Mouse (Mus musculus) midbrain, embryonic 12.5 days (tissue): ENCODE measurements at regions not wholly inside any gene's neighbourhood (a gene's known extent, or its start where the extent isn't known, plus 50 kb on each side); places are given as distances from the start of the nearest gene placed in this dataset.

Experiments
- ATAC-seq: fragments of 200-750 bp; cut with Nextera tagmentation; 2 replicates; pipeline ENCODE4 v1.8.0; 2017; ENCODE audit warnings: low read depth, moderate TSS enrichment, moderate library complexity; ENCODE audit not compliant: low FRiP score
- H3K27ac ChIP-seq: fragments of 300-500 bp; sonication (generic); replicated peaks from 2 replicates; pipeline ENCODE4 v1.5.1; 2016; ENCODE audit warnings: mild to moderate bottlenecking
- H3K27me3 ChIP-seq: fragments of 300-500 bp; sonication (generic); 2 replicates; pipeline ENCODE4 v1.6.1; 2016; ENCODE audit warnings: mild to moderate bottlenecking
- H3K36me3 ChIP-seq: fragments of 300-500 bp; sonication (generic); 2 replicates; pipeline ENCODE4 v1.6.1; 2016
- H3K4me1 ChIP-seq: fragments of 300-500 bp; sonication (generic); 2 replicates; pipeline ENCODE4 v1.6.1; 2016
- H3K4me2 ChIP-seq: fragments of 300-500 bp; sonication (generic); replicated peaks from 2 replicates; pipeline ENCODE4 v1.6.1; 2016; ENCODE audit warnings: mild to moderate bottlenecking, moderate library complexity
- H3K4me3 ChIP-seq: fragments of 300-500 bp; sonication (generic); 2 replicates; pipeline ENCODE4 v1.5.1; 2016; ENCODE audit warnings: mild to moderate bottlenecking
- H3K9ac ChIP-seq: fragments of 300-500 bp; sonication (generic); replicated peaks from 2 replicates; pipeline ENCODE4 v1.6.1; 2016; ENCODE audit warnings: mild to moderate bottlenecking, moderate library complexity
- H3K9me3 ChIP-seq: fragments of 300-500 bp; sonication (generic); 2 replicates; pipeline ENCODE4 v1.6.1; 2016; ENCODE audit warnings: mild to moderate bottlenecking
- WGBS: fragments of 180-500 bp; shearing (Covaris S2); methylation state at CpG from one replicate; pipeline ENCODE4 v1.1.7; 2016; 5-methylcytosine and 5-hydroxymethylcytosine counted together

DNA sequence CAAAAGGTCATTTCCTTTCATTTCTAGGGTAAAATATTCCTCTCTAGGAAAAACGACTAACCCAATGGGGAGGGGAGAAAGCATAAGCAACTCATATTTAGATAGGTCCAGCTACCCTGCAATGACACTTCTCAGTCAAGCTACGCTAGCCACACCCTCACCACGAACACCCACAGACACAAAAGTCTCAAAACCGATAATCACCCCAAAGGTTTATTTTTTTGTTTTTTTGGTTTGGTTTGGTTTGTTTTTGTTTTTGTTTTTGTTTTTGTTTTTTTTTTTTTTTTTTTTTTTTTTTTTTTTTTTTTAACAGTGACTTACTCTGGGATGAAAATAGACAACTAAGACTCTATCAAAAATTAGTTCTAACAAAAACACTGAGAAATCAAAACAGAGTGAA is 196.3 kb upstream of the Atp2b1 start:
- Histone ChIP-seq H3K4me1 (no peaks in the 10 kb centered on the region), H3K27me3 (no peaks in the 10 kb centered on the region), H3K36me3 (no peaks in the 10 kb centered on the region), H3K4me3 (no peak overlapping the region), H3K9me3 (no peaks in the 10 kb centered on the region), H3K4me2 (no peak overlapping the region), H3K27ac (no peak overlapping the region), H3K9ac (no peak overlapping the region)
- no peak for ATAC-seq
- 93% methylated on average over 4 of the region's 4 CpGs for WGBS

DNA sequence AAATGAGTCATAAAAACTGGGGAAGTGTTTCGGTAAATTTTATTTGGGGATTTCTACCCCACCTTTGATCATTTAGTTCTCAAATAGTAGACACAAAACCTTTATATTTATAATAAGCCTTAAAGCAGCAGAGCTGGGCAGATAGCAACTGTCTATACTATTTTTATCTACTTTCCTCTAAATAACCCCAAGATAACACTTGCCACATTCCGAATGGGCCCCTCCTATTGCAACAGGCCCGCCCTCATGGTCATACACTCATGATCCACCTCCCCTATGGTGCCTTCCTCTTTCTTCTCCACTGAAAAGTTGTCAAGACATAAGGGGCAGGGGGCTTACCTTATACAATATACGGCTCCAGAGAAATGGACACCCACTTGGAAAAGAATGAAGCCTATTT is 195.5 kb upstream of the Atp2b1 start:
- no peaks in the 10 kb centered on the region for H3K36me3 ChIP-seq
- no peak overlapping the region for H3K9ac ChIP-seq
- no peak overlapping the region for H3K27ac ChIP-seq
- no peak for ATAC-seq
- H3K4me3 ChIP-seq, result no peak overlapping the region
- H3K4me2 ChIP-seq, result no peak overlapping the region
- 76% methylated on average over 4 of the region's 4 CpGs for WGBS
- no peaks in the 10 kb centered on the region for H3K4me1 ChIP-seq
- no peaks in the 10 kb centered on the region for H3K27me3 ChIP-seq
- H3K9me3 ChIP-seq, result no peaks in the 10 kb centered on the region

DNA sequence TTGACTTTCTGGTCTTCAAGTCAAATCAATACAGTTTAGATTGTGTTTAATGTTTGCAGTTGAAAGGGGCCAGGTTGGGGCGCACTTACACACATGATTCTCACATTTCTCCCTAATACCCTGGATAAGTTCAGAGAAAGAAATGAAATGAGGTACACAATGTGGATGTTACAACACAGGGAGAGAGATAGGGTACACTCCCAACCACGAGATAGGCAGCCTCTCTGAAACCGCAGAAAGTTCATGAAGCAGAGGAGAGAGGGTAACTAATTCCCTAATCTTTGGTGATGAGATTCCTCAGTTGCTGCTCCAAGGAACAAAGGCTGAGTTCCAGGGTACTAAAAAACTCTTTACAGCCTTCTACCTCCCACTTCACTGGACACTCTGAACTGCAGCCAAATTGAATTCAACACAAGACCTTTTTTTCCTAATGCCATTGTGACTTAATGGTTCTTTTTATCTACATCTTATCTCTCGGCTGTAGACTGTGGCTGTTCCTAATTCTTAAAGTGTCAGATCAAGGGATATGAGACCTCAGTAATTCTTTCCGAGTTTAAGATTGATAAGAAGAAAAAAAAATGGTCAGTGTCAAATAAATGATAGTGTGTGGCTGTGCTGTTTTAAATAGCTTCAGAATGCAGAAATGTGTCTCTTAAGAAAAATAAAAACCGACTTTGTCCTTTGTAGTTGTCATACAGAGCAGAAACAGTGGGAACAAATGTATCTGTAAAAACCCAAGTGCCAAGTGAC is 193.8 kb upstream of the Atp2b1 start:
- no peak overlapping the region for H3K9ac ChIP-seq
- no peak for ATAC-seq
- H3K36me3 ChIP-seq, result no peaks in the 10 kb centered on the region
- H3K4me3 ChIP-seq, result no peak overlapping the region
- H3K4me1 ChIP-seq, result no peaks in the 10 kb centered on the region
- WGBS, result 36% methylated on average over 6 of the region's 6 CpGs
- no peaks in the 10 kb centered on the region for H3K27me3 ChIP-seq
- H3K9me3 ChIP-seq, result no peaks in the 10 kb centered on the region
- H3K27ac ChIP-seq, result no peak overlapping the region
- H3K4me2 ChIP-seq, result no peak overlapping the region

DNA sequence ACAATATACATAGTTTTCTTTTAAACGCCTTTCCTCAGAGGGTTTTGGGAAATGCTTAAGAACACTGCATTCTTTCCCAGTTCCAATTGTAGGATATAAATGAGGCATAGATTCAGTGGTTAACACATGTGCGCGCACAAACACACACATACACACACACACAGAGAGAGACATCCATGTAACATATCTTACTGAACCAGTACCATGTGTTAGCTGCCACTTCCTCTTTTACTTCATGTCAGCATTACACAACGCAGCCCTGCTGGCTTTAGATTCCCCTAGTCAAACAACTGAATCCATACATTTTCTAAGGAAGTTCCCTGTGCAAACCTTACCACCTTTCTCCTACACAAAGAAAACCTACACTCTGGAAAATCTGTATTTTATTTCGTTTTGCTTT is 189.1 kb upstream of the Atp2b1 start:
- Histone ChIP-seq H3K27me3 (no peaks in the 10 kb centered on the region), H3K9me3 (no peaks in the 10 kb centered on the region), H3K4me1 (no peaks in the 10 kb centered on the region), H3K4me2 (no peak overlapping the region), H3K9ac (no peak overlapping the region), H3K36me3 (no peaks in the 10 kb centered on the region), H3K27ac (no peak overlapping the region), H3K4me3 (no peak overlapping the region)
- ATAC-seq, result no peak
- WGBS, result 90% methylated on average over 5 of the region's 5 CpGs

DNA sequence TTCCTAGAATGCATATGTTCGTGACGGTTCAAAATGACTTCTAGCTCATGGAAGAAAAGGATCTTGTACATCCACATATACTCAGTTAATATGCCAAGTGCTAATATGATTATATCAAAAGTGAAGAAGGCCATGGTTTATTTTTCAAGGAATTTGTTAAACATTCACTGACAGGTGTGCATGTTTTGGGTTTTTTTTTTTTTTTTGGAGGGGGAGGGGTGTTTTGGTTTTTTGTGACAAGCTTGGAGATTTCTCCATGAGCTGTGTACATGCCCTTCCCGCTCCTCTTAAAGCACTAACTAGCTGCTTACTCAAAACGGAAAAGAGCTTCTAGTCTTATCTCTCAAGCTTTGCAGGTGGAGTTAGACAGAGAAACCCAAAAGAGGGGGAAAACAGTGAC is 187.1 kb upstream of the Atp2b1 start:
- H3K9ac ChIP-seq, result no peak overlapping the region
- no peaks in the 10 kb centered on the region for H3K36me3 ChIP-seq
- no peak overlapping the region for H3K27ac ChIP-seq
- no peak overlapping the region for H3K4me2 ChIP-seq
- no peak for ATAC-seq
- no peak overlapping the region for H3K4me3 ChIP-seq
- H3K27me3 ChIP-seq, result no peaks in the 10 kb centered on the region
- no peaks in the 10 kb centered on the region for H3K9me3 ChIP-seq
- H3K4me1 ChIP-seq, result no peaks in the 10 kb centered on the region
- WGBS, result 83% methylated on average over 4 of the region's 4 CpGs

DNA sequence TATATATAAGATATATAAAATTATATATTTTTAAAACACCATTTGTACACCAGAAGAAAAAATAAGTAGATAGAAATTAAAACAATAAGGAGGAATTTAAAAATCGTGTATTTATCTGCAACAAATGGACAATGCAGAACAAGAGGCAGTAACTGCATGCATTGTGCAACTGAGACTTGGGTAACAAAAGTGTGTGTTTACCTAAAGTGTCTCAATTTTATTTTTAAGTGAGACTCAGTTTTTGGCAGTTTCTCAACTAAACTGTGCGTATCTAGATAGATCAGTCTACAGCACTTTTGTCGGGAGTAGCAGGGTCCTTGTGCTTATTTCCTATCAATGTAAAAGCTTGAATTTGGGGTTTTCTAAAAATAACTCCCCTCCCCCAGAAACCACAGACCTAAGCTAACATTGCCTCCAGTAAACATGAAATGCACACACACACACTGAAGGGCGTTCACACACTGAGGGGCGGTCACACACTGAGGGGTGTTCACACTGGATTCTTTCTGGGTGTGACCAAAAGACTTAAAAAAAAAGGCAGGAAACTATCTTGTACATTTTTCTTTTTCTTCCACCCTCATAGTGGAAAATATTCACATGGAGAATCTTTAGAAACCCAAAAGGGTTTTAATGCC is 185.7 kb upstream of the Atp2b1 start:
- WGBS, result 92% methylated on average over 5 of the region's 5 CpGs
- no peaks in the 10 kb centered on the region for H3K4me1 ChIP-seq
- no peak overlapping the region for H3K9ac ChIP-seq
- H3K4me2 ChIP-seq, result no peak overlapping the region
- H3K27ac ChIP-seq, result no peak overlapping the region
- H3K36me3 ChIP-seq, result no peaks in the 10 kb centered on the region
- no peak overlapping the region for H3K4me3 ChIP-seq
- H3K27me3 ChIP-seq, result no peaks in the 10 kb centered on the region
- H3K9me3 ChIP-seq, result no peaks in the 10 kb centered on the region
- no peak for ATAC-seq

DNA sequence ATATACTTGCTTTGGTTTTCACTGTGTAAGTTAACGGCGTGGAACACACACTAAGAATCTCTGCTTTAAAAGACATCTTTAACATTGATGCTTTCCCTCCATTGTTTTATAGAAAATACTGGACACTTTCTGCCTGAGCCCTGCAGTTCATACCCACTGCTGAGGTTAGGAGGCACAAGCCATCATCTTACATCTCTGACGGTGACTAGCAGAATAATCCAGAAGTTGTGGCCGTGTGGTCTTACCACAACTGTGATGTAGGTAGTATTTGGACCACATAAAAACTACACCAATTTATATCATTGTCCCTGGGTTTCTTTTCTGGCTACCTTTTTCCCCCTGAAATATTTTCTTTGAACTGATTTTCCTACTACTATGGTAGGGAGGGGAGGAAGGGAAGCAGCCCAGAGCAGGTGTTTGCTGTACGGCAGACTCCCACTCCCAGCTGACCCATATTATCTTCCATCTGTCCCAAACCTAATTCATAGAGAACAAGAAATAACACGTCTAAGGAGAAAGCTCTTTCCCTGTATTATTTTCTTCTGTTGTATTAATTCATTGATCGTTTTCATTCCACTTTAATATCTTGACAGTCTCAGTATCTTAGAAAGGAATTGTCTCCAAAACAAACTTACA is 180.1 kb upstream of the Atp2b1 start:
- Histone ChIP-seq H3K27me3 (no peaks in the 10 kb centered on the region), H3K4me2 (no peak overlapping the region), H3K4me1 (no peaks in the 10 kb centered on the region), H3K9ac (no peak overlapping the region), H3K36me3 (no peaks in the 10 kb centered on the region), H3K27ac (no peak overlapping the region), H3K4me3 (no peak overlapping the region), H3K9me3 (no peaks in the 10 kb centered on the region)
- 88% methylated on average over 7 of the region's 7 CpGs for WGBS
- no peak for ATAC-seq

DNA sequence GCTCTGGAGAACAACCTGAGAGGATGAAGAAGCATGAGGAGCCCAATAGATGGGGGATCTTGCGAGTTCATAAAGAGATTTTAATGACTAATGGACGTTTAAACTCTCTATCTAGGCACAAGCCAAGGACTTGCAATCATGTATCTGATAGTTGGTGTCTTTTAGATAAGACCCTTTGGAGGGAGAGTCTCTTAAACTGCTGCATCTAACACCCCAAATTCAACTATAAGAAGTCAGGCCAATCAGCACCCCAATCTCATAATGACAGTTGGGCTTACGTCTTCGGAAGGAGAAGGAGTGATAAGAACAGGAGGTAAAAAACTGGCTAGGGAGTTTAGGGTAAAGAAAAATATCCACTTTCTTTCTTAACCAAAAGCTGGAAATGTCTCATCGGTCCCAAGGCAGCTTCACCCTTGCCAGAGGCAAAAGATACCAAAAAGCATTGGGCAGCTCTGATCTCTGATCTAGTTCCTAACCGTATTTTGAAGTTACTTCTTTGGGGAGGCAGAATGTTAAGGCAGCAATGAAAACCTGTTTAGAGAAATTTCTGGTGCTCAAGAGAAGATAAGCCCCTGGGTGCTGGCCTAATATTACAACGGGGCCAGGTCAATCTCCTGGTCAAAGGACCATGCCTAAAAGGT is 173.6 kb upstream of the Atp2b1 start:
- no peaks in the 10 kb centered on the region for H3K4me1 ChIP-seq
- H3K9ac ChIP-seq, result no peak overlapping the region
- H3K36me3 ChIP-seq, result no peaks in the 10 kb centered on the region
- H3K4me3 ChIP-seq, result no peak overlapping the region
- no peaks in the 10 kb centered on the region for H3K27me3 ChIP-seq
- no peak for ATAC-seq
- no peak overlapping the region for H3K4me2 ChIP-seq
- 87% methylated on average over 7 of the region's 7 CpGs for WGBS
- no peak overlapping the region for H3K27ac ChIP-seq
- no peaks in the 10 kb centered on the region for H3K9me3 ChIP-seq

DNA sequence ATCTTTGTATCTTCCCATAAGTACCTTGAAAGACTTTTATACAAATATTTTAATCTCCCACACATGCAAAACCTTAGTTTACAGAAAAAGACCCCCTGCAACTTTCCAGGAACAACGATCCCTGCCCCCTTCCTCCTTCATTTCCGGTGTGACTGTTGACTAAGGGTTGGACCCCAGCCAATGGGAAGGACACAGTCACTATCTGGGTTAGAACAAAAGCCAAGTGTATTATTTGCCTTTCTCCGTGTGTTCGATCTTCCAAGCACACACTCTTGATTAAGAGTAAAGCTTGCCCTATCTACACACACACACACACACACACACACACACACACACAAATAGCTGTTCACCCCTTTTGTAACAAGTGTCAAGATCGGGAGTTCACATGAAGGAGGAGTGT is 172.8 kb upstream of the Atp2b1 start:
- Histone ChIP-seq H3K4me3 (no peak overlapping the region), H3K9me3 (no peaks in the 10 kb centered on the region), H3K27ac (no peak overlapping the region), H3K9ac (no peak overlapping the region), H3K4me2 (no peak overlapping the region), H3K27me3 (no peaks in the 10 kb centered on the region), H3K36me3 (no peaks in the 10 kb centered on the region), H3K4me1 (no peaks in the 10 kb centered on the region)
- ATAC-seq, result no peak
- 79% methylated on average over 5 of the region's 5 CpGs for WGBS

DNA sequence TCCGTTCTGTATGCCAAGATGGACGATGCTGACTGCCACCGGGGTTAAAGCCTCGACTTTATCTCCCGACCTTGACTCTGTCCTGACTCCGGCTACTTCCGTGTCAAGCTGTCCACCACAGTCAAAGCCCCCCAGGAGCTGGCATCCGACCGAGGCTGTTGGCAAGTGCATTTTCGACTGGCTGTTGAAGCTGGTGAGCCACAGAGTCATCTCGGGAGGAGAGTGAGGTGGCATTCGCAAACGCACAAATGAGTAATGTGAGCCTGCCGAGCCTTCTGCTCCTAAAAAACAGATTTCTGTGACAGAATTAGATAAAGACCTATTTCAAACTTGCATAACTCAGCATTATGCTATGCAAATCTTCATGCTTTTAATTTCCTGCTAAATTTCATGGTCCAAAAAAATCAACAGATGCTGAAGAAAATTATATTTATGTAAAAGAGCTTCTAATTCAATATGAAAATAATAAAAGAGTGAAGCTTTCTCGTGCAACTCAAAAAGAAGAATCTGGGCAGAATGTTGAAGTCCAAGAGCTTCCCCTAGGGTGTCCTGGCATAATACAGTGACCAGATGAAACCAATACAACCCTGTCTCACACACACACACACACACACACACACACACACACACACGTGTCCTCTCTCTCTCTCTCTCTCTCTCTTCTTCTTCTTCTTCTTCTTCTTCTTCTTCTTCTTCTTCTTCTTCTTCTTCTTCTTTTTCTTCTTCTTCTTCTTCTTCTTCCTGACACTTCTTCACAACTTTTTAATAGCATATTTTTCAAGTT is 171.2 kb upstream of the Atp2b1 start:
- no peak overlapping the region for H3K4me3 ChIP-seq

DNA sequence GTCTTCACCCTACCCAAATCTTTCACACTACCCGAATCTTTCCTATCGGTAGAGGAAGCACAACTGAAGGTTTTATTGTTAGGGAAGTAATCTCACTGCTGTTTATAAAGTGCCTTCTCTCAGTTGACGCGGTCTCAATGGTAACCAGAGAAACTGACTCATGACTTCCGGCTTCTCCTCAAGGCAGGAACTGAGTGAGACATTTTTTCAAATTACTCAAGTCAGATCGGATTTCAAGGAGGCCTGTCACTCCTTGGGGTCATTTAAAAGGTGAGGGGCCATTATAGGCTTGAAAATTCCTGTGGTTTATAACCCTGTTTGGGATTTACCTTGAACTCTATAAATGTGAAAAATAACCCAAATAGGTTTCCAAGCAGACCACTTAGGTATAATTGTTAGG is 170.0 kb upstream of the Atp2b1 start:
- H3K9ac ChIP-seq, result no peak overlapping the region
- no peaks in the 10 kb centered on the region for H3K36me3 ChIP-seq
- H3K27ac ChIP-seq, result no peak overlapping the region
- ATAC-seq, result no peak
- 42% methylated on average over 6 of the region's 6 CpGs for WGBS
- peaks cover 5% of the 10 kb centered on the region for H3K4me1 ChIP-seq
- H3K9me3 ChIP-seq, result no peaks in the 10 kb centered on the region
- no peaks in the 10 kb centered on the region for H3K27me3 ChIP-seq
- no peak overlapping the region for H3K4me3 ChIP-seq
- no peak overlapping the region for H3K4me2 ChIP-seq

More for the DNA sequence above, 171.2 kb upstream of the Atp2b1 start:
- no peak overlapping the region for H3K27ac ChIP-seq
- no peaks in the 10 kb centered on the region for H3K27me3 ChIP-seq
- 86% methylated on average over 16 of the region's 16 CpGs for WGBS
- H3K4me1 ChIP-seq, result no peaks in the 10 kb centered on the region
- H3K4me2 ChIP-seq, result no peak overlapping the region
- no peaks in the 10 kb centered on the region for H3K36me3 ChIP-seq
- no peaks in the 10 kb centered on the region for H3K9me3 ChIP-seq
- no peak overlapping the region for H3K9ac ChIP-seq
- ATAC-seq, result no peak

DNA sequence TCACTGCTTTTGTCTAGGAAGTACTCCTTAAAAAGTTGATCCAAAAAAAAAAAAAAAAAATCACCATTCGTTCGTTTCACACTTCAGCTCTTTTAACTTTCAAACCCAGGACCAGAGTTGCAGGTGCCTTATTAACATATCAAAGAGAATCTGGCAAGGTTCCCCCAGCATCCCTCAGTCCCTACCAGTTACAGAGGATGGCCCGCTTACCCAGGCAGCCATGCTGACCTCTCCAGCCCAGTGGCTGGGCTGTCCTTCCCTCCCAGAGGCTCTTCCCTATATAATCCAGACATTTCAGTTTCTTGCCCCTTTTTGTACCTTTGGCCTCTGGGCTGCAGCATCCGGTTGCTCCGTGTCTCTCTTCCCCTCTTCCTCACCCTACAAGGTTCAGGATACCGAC is 169.5 kb upstream of the Atp2b1 start:
- H3K36me3 ChIP-seq, result no peaks in the 10 kb centered on the region
- ATAC-seq, result no peak
- H3K9ac ChIP-seq, result no peak overlapping the region
- no peaks in the 10 kb centered on the region for H3K27me3 ChIP-seq
- no peak overlapping the region for H3K4me3 ChIP-seq
- H3K9me3 ChIP-seq, result no peaks in the 10 kb centered on the region
- H3K4me2 ChIP-seq, result no peak overlapping the region
- no peak overlapping the region for H3K27ac ChIP-seq
- peaks cover 9% of the 10 kb centered on the region for H3K4me1 ChIP-seq
- WGBS, result 45% methylated on average over 6 of the region's 6 CpGs
